Mouse (Mus musculus) layer of hippocampus, adult 18-20 months (tissue): ENCODE results near the gene Fam19a5. TPM values are rescaled to one million over a fixed set of nuclear protein-coding genes. Genes with fewer than 3 reads are reported as not detected.

Experiments
- DNase-seq, 2 experiments: peaks; one replicate each; pipeline ENCODE4 v3.0.0; 2022; ENCODE audit warnings: low spot score in 2 of 2
- total RNA-seq, 2 experiments: library from RNA; stranded (reverse); gene quantifications; 2 replicates each; pipeline ENCODE4 v1.2.3; 2021

Gene Fam19a5
- total RNA-seq, 2 experiments from 2014 or later, result 142 to 144 TPM

DNA sequence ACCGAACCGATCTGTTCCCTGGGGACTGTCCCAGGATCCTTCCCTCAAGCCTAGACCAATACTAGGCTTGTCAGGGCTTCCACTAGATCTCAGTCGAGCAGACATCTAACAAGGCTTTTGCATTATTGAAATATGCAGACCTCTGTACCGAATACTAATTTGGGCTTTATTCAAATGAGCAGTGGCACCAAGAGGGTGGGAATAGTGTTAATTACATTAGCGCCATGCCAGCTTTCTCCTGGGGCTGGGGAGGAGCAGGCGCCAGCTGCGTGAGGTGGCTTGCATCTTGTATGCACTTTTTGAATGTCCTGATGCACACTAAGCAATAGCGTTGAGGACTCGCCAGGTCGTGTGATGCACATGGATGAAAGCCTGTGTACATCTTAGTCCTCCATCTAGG, 46.9 kb downstream of the Fam19a5 start:
- DNase-seq, result no peak

GRCm38 (mm10) chr15:87596731-87597130, 52.6 kb downstream of the Fam19a5 start:
- DNase-seq, result no peak

DNA sequence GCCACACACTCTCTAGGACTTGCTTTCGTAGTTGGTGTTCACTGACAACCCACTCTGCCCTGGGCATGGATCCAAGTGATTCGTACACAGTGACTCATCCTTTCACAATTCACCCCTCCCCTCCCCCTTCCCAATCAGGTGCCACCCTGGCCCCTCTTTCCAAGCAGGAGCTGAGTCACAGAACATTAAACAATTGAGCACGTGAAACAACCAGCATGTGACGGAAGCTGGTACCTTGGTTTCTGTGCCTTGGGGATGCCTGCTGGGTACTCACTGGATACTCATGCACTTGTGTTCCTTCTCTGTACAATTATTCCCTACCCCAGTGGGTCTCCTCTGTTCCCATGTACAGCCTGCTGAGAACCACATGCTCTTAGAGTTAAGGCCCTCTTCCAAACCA, 53.0 kb downstream of the Fam19a5 start:
- peak; percentile 78 to 92 for DNase-seq

DNA sequence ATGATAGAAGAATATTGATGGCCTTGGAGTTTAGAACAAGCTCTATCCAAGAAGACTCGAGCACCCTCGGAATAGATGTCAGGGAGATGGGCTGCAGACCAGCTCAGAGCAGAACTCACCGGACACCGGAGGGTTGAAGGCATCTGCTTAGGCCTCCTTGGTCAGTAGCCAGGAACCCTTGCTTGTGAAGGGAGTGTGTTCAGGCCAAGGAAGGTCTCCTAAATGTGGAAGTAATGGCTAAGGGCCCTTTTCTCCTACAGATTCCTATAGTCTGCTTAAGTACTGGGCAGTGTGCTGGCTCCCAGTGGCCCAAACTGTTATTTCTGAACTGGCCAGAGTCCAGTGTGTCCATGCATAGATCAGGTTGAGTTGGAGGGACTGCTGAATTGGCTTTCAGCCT, 53.7 kb downstream of the Fam19a5 start:
- DNase-seq, result no peak

- DNase-seq, result no peak
Observed at GRCm38 (mm10) chr15:87598636-87599035, 54.5 kb downstream of the Fam19a5 start.

GRCm38 (mm10) chr15:87603316-87603715, 59.2 kb downstream of the Fam19a5 start:
- no peak for DNase-seq

DNA sequence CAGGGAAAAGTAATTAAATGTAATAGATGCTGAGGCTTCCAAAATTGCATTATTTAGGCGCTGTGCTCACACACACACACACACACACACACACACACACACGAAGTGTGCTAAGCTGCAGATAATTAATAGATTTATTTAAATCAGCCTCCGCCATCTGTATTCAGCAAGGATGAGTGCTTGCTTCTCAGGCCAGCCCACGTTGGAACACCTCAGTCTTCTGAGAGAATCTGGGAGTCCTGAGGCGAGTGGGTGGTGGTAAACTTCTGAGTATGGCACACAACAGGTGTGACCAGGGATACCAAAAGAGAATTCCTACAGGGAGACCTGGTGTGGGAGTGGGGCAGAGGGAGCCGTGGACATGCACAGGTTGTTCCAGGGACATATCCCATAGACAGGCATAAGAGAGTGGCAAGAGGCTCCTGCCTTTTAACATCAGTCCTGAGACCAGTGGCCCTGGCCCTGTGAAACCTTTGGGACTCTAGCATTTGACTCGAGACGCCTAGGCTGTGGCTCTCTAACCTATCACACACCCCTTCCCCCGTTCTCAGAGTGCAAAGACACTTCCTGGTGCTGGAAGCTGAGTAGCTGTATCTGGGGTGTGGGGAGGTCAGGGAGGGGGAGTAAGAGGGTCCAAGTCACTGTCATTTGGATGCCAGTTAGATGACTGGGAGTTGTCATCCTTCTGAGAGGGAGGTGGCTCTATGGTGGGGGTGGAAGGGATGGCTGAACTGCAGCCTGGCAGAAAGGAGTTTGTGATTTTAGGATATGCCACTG, 61.6 kb downstream of the Fam19a5 start:
- DNase-seq, result no peak

- DNase-seq, result peak in 1 of 2 experiments; percentile 32
Observed at GRCm38 (mm10) chr15:87606702-87607101, 62.6 kb downstream of the Fam19a5 start.

- DNase-seq, result no peak
Observed at GRCm38 (mm10) chr15:87609236-87609635, 65.1 kb downstream of the Fam19a5 start.

- DNase-seq, result peak; percentile 85 to 91
Observed at GRCm38 (mm10) chr15:87623966-87624609, 80.0 kb downstream of the Fam19a5 start.

- no peak for DNase-seq
Observed at GRCm38 (mm10) chr15:87624610-87625091, 80.6 kb downstream of the Fam19a5 start.

- DNase-seq, result peak; percentile 87 to 94
Observed at GRCm38 (mm10) chr15:87625236-87626023, 81.3 kb downstream of the Fam19a5 start.

- DNase-seq, result no peak
Observed at GRCm38 (mm10) chr15:87635272-87635671, 91.2 kb downstream of the Fam19a5 start.

- no peak for DNase-seq
Observed at GRCm38 (mm10) chr15:87636407-87636806, 92.3 kb downstream of the Fam19a5 start.

DNA sequence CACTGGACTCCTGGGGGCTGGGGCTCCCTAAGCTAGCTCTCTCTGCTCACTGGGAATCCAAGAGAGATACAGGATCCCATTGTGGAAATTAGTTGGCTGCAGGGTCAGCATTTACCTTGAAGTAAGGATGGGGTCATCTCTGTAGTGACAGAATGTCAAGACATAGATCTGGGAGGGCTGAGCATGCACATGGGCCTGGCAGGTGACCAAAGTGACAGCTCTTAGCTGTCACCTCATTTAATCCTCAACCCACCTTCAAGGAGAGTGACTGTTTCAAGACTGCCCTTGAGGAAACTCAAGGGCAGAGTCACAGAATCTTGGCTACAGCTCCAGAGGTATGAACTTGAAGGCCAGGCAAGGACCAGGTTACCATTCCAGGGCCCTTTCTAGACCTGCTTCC, 93.1 kb downstream of the Fam19a5 start:
- no peak for DNase-seq

DNA sequence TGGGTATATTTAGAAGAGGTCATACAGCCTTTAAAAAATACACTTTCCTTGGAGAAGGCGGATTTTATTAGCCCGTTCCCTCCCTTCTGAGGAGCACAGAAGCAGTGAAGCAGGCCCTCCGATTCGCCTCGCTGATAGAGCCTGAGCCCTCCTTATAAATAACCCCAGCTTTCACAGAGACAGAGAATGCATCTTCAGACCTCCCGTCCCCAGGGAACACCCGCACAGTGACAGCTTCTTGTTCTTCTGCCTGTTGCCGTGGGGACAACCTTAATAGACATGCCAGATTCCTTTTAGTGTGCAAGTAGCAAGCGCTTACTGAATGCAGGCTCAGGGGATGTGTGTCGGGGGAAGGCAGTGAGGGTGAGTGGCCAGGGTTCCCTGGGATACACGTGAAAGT, 94.2 kb downstream of the Fam19a5 start:
- DNase-seq, result no peak

DNA sequence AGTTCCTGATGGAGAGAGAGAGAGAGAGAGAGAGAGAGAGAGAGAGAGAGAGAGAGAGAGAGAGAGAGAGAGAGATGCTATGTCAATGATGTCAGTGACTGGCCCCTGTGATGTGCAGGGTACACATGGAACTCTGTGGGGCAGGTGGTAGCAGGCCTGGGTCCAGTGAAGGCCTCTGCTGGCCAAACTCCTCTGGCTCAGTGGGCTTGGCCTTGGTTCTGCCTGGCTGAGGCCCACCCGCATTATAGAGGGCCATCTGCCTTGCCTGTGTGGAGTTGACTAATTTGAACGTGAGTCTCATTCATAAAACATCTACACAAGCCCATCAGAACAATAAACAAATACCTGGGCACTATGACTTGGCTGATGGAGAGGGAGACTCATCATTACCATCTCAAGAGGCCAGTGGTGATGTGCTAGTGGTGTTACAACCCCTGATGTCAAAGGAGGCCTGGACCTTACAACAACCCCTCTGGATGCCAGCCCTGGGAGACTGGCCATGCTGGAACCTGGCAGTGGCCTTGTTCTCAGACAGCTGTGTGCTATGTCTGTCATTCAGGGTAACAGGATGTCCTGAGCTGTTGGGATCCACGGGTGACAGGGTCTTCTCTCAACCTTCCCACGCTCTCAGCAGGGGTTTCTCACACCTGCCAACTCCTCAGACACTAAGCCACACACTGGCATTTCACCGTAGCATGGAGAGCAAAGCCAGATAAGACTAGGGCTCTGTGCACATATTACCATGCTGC, 102.4 kb downstream of the Fam19a5 start:
- DNase-seq, result no peak

- DNase-seq, result no peak
Observed at GRCm38 (mm10) chr15:87649651-87650050, 105.6 kb downstream of the Fam19a5 start.

- no peak for DNase-seq
Observed at GRCm38 (mm10) chr15:87654551-87654950, 110.5 kb downstream of the Fam19a5 start.

DNA sequence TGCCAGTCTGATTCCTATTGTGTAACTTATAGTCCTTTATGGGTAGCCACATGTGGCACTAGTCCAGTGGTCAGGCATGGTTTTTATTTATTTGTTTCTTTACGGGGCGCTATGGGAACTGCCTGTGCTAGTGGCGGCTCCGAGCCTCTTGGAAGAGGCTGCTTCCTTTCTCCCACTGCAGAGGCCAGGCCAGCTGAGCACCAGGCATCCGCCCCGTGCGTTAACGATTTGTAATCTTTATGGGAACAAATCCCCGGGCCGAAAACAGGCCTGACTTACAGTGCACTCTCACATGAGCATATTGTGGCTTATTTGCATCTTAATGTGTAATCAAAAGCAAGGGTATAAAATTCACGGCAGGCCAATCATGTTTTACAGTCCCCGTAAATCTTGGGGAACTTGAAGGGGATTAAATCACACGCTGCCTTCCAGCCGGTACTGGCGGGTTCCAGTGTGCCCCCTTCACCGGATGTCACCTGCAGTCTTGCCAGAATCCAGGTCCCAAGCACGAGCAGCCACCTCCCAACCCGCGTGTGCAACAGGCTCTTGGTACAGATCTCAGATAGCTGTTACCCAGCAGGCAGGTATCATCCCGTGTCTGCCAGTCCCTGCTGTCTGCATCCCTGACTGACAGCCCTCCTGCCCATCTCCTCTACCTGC, 112.5 kb downstream of the Fam19a5 start:
- DNase-seq, result no peak

- no peak for DNase-seq
Observed at GRCm38 (mm10) chr15:87659729-87660128, 115.6 kb downstream of the Fam19a5 start.
